Mouse (Mus musculus) heart, adult 2 months (tissue): ENCODE data around the gene Zmiz1. TPM values are rescaled to one million over a fixed set of nuclear protein-coding genes. Genes with fewer than 3 reads are reported as not detected.

ENCODE experiments used
- DNase-seq, 2 experiments: peaks; one replicate each; pipeline ENCODE4 v3.0.0; 2021
- H3K27ac ChIP-seq: fragments of 200-600 bp; 2 replicates; pipeline ENCODE4 v1.8.1; 2022
- H3K27me3 ChIP-seq: fragments of 200-500 bp; 2 replicates; pipeline ENCODE4 v1.6.1; 2012; ENCODE audit warnings: mild to moderate bottlenecking, low read length, inconsistent platforms, mixed read lengths; ENCODE audit not compliant: control insufficient read depth, insufficient read depth
- H3K36me3 ChIP-seq: fragments of 200-500 bp; 2 replicates; pipeline ENCODE4 v1.6.1; 2012; ENCODE audit warnings: low read length, inconsistent platforms; ENCODE audit not compliant: control insufficient read depth, insufficient read depth
- H3K4me1 ChIP-seq: fragments of 200-500 bp; 2 replicates; pipeline ENCODE4 v1.6.1; 2011; ENCODE audit warnings: low read length; ENCODE audit not compliant: control insufficient read depth, insufficient read depth
- H3K4me3 ChIP-seq: fragments of 200-600 bp; 2 replicates; pipeline ENCODE4 v1.8.1; 2022
- H3K79me2 ChIP-seq: fragments of 200-500 bp; replicated peaks from 2 replicates; pipeline ENCODE4 v1.6.1; 2012; ENCODE audit warnings: mild to moderate bottlenecking, inconsistent platforms, low read length, moderate library complexity, mixed read lengths; ENCODE audit not compliant: control insufficient read depth, insufficient read depth
- H3K9ac ChIP-seq: fragments of 200-500 bp; 2 replicates; pipeline ENCODE4 v1.6.1; 2012; ENCODE audit warnings: low read depth, mild to moderate bottlenecking, control low read depth, inconsistent platforms, low read length, mixed read lengths
- CTCF ChIP-seq: fragments of 200-600 bp; IDR thresholded peaks from 2 replicates; pipeline ENCODE4 v1.8.1; 2022; ENCODE audit warnings: antibody characterized with exemption, mild to moderate bottlenecking, moderate library complexity
- EP300 ChIP-seq: fragments of 200-500 bp; IDR thresholded peaks from 2 replicates; pipeline ENCODE4 v1.6.1; 2011; ENCODE audit warnings: low read depth, low read length, control low read depth; ENCODE audit not compliant: insufficient read depth
- POLR2A ChIP-seq: fragments of 200-500 bp; IDR thresholded peaks from 2 replicates; pipeline ENCODE4 v1.6.1; 2011; ENCODE audit warnings: mild to moderate bottlenecking, low read depth, low read length, control low read depth; ENCODE audit not compliant: insufficient read depth
- WGBS: fragments of 180-500 bp; shearing (Covaris S2); methylation state at CpG from one replicate; pipeline ENCODE4 v1.1.7; 2018; 5-methylcytosine and 5-hydroxymethylcytosine counted together
- intact Hi-C: fragments of 180-260 bp; cut with DNase I; formaldehyde crosslinking; loops from one replicate; pipeline ENCODE4 v1.15.1; 2025
- polyA plus RNA-seq: library from polyadenylated mRNA; depleted of rRNA; stranded (reverse); fragments of >200 nt; gene quantifications from 2 replicates; pipeline ENCODE4 v1.2.3, GENCODE M21; 2012
- total RNA-seq, 2 experiments: library from RNA; stranded (reverse); gene quantifications; 2 replicates each; pipeline ENCODE4 v1.2.3; 2021

Gene Zmiz1
- total and polyA plus RNA-seq, 3 experiments, result 27.1 to 42.0 (median 40.7) TPM

DNA sequence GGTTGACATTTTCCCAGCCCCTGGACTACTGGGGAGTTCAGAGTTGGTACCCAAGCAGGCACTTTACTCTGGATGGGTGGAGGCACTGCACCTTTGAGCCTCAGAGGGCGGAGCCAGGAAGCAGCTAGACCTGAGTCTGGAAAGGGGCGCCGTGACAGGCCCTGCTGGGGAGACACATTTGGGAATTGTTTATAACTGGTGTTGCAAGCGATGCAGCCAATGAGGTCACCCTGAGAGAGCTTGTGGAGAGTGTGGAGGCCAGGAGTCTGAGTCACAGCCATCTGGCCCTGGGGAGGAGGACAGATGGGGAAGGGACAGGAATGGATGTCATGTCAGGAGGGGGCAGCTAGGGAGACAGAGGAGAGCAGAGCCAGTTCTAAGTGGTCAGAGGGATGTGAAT, 60.7 kb downstream of the Zmiz1 start:
- WGBS, result 24% methylated on average over 4 of the region's 4 CpGs
- H3K27me3 ChIP-seq, result no peaks in the 10 kb centered on the region
- H3K9ac ChIP-seq, result peak overlapping the region; percentile 12
- TF ChIP-seq CTCF (peak; percentile 38; the same call in 1 of the 2 replicates), POLR2A (0 out of 2 replicates have a peak, but pooled peaks have one; percentile 10), EP300 (peak; percentile 77; the same call in 1 of the 2 replicates)
- peak overlapping the region; percentile 88 for H3K27ac ChIP-seq
- H3K4me1 ChIP-seq, result peaks cover 74% of the 10 kb centered on the region
- intact Hi-C loops, result loop anchor here (5.0 kb wide), 2 partner anchors 142 to 212 kb away; no protein-coding TSS in a partner anchor
- no peak overlapping the region for H3K4me3 ChIP-seq
- H3K36me3 ChIP-seq, result peaks cover 22% of the 10 kb centered on the region
- H3K79me2 ChIP-seq, result peaks cover 2% of the 10 kb centered on the region; the same call in 1 of the 2 replicates
- DNase-seq, result peak; percentile 70 to 84

GRCm38 (mm10) chr14:25520589-25520988, 61.6 kb downstream of the Zmiz1 start:
- peak overlapping the region; percentile 31 for H3K9ac ChIP-seq
- DNase-seq, result peak in 1 of 2 experiments; percentile 75
- intact Hi-C loops, result loop anchor here (5.0 kb wide), 1 partner anchor 213 kb away; no protein-coding TSS in a partner anchor
- no peak overlapping the region for H3K4me3 ChIP-seq
- WGBS, result 30% methylated on average over 4 of the region's 4 CpGs
- H3K36me3 ChIP-seq, result peaks cover 26% of the 10 kb centered on the region
- H3K79me2 ChIP-seq, result peaks cover 2% of the 10 kb centered on the region; the same call in 1 of the 2 replicates
- H3K27me3 ChIP-seq, result no peaks in the 10 kb centered on the region
- H3K27ac ChIP-seq, result peak overlapping the region; percentile 88
- peaks cover 74% of the 10 kb centered on the region for H3K4me1 ChIP-seq
- TF ChIP-seq CTCF (no peak), EP300 (0 out of 2 replicates have a peak, but pooled peaks have one; percentile 31)

DNA sequence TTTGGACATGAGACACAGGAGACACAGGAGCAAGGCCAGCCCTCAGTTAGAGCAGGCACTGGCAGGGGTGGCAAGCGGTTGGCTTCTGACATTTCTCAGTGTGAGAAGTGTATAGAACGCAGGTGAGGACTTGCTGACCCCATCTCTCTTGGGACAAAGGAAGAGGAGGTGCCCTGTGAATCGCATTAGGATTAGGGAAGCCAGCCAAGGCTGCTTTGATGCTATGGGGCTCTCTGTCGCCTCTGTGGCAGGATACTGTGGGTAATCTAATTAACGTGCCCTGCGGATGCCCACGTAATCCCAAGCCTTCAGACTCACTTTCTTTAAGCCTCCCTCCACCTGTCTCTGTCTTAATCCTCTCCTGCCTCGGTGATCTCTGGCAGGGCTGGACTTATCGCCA, 62.0 kb downstream of the Zmiz1 start:
- Histone ChIP-seq H3K4me3 (no peak overlapping the region), H3K27me3 (no peaks in the 10 kb centered on the region), H3K9ac (peak overlapping the region; percentile 31), H3K36me3 (peaks cover 26% of the 10 kb centered on the region), H3K27ac (peak overlapping the region; percentile 88), H3K79me2 (no peaks in the 10 kb centered on the region; the same call in 1 of the 2 replicates), H3K4me1 (peaks cover 72% of the 10 kb centered on the region)
- no peak for TF ChIP-seq CTCF
- no peak for TF ChIP-seq EP300
- no peak for TF ChIP-seq POLR2A
- intact Hi-C loops, result loop anchor here (5.0 kb wide), 1 partner anchor 214 kb away; no protein-coding TSS in a partner anchor
- 47% methylated on average over 9 of the region's 9 CpGs for WGBS
- no peak for DNase-seq

DNA sequence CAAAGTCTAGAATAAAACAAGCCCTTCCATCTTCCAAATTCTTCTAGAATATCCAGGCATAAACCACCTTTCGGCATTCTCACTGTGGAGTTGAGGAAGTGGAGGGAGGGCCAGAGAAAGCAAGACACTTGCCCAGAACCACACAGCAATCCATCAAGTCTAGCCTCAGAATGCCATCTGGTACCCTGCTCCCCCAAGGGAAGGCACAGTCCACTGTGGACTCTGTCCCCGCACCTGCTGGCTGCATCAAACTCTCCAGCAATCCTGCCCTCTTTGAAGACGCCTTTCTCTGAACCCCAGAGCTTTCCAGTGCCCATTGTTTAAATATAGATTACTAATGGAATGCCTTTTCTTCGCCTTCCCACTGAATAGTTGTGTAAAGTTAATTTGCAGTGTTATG, 62.5 kb downstream of the Zmiz1 start:
- no peak for DNase-seq
- Histone ChIP-seq H3K27me3 (no peaks in the 10 kb centered on the region), H3K9ac (no peak overlapping the region), H3K36me3 (peaks cover 22% of the 10 kb centered on the region), H3K27ac (peak overlapping the region; percentile 55), H3K79me2 (no peaks in the 10 kb centered on the region; the same call in 1 of the 2 replicates), H3K4me3 (no peak overlapping the region), H3K4me1 (peaks cover 75% of the 10 kb centered on the region)
- intact Hi-C loops, result loop anchor here (5.0 kb wide), 1 partner anchor 214 kb away; no protein-coding TSS in a partner anchor
- 80% methylated on average over 4 of the region's 4 CpGs for WGBS
- TF ChIP-seq EP300 (no peak), CTCF (no peak)

DNA sequence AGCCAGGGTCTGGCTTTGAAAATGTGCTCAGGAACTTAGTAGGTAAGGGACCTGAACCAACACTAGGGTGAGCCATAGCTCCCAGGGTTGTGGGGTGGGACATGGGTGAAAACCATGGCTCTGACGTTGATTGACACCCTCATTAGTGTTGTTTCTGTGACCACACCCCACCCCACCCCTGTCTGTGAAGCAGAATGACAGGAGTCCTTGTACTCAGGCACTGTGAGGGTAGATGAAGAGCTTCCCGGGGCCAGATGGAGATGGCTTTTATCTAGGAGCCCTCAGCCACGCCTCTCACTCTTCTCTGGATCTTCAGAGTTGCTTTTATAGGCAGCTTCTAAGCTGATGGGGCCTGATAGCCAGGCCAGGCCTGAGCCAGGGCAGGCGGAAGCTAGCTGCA, 63.4 kb downstream of the Zmiz1 start:
- intact Hi-C loops, result loop anchor here (2.0 to 5.0 kb wide), 2 partner anchors 64 to 215 kb away; partner anchors contain the start of gene Zmiz1
- no peak for DNase-seq
- Histone ChIP-seq H3K4me1 (peaks cover 75% of the 10 kb centered on the region), H3K79me2 (no peaks in the 10 kb centered on the region; the same call in 1 of the 2 replicates), H3K27ac (peak overlapping the region; percentile 55), H3K27me3 (no peaks in the 10 kb centered on the region), H3K4me3 (no peak overlapping the region), H3K36me3 (peaks cover 21% of the 10 kb centered on the region), H3K9ac (peak overlapping the region; percentile 12; the same call in 1 of the 2 replicates)
- 34% methylated on average over 4 of the region's 4 CpGs for WGBS
- TF ChIP-seq POLR2A (no peak), EP300 (no peak), CTCF (peak; percentile 25; the same call in 1 of the 2 replicates)
